Mouse (Mus musculus): Measurements from ENCODE around the gene Ccdc186.
"Not testable (repeated sequence)": the region's sequence is repeated elsewhere in the genome, so short reads cannot be mapped to it uniquely, and the experiment has no call there.

Ccdc186 gene

GRCm38 (mm10) chr19:56756412-56756811, 65.6 kb downstream of the Ccdc186 start:
- no peak for DNase-seq (ENCODE audit: low spot score in 2 of 2)

- DNase-seq (ENCODE audit: low spot score in 2 of 2): not testable (repeated sequence)
These were observed 67.5 kb downstream of the Ccdc186 start for GRCm38 (mm10) chr19:56754456-56754855.

- no peak for DNase-seq (ENCODE audit: low spot score in 2 of 2)
These were observed 71.3 kb downstream of the Ccdc186 start for GRCm38 (mm10) chr19:56750709-56751108.

- DNase-seq (ENCODE audit: low spot score in 2 of 2): no peak
These were observed 72.6 kb downstream of the Ccdc186 start for GRCm38 (mm10) chr19:56749343-56749742.

- DNase-seq (ENCODE audit: low spot score in 2 of 2): no peak
These were observed 74.1 kb downstream of the Ccdc186 start for GRCm38 (mm10) chr19:56747878-56748277.

DNA sequence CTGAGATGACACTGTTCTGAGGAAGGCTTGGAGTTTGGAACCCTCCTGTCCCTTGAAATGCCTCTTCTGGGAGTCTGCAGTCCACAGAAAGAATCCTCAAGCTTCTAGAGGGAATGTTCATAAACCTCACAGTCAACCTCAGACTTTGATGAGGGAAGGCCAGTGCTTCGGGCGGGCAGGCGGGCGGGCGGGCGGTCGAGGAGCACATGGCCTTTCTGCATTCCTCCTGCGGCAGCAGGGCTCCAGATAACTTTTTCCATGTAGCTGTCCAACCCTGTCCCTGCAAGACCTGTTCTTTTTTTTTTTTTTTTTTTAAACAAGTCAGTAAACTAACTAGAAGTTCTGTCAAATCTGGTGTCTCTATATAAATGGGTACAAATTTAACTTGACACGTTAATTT, 75.4 kb downstream of the Ccdc186 start:
- DNase-seq (ENCODE audit: low spot score in 2 of 2): no peak

- DNase-seq (ENCODE audit: low spot score in 2 of 2): no peak
These were observed 76.5 kb downstream of the Ccdc186 start for GRCm38 (mm10) chr19:56745528-56745927.

DNA sequence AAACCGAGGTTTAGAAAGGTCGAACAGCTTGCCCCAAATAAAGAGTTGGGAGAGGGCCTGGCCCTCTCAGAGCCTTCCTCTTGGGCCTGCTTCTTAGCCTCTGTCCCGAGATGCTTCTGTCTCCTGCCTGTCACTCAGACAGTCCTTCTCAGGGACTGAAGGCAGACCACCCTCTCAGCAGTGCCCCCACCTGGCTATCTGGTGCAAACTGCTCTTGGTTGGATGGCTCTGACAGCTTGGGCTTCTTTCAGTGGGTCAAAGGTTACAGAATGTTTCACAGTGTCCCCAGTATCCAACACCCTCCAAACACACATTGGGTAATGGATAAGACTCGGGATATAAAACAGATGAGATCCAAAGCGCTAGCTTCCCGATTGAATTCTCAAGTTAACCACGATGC, 76.9 kb downstream of the Ccdc186 start:
- peak in 1 of 2 experiments; percentile 50 for DNase-seq (ENCODE audit: low spot score in 2 of 2)

Measured in thymus, postnatal 10 days (tissue).